14 mouse cellular contexts compared by ENCODE assay signal in the genomic region with DNA sequence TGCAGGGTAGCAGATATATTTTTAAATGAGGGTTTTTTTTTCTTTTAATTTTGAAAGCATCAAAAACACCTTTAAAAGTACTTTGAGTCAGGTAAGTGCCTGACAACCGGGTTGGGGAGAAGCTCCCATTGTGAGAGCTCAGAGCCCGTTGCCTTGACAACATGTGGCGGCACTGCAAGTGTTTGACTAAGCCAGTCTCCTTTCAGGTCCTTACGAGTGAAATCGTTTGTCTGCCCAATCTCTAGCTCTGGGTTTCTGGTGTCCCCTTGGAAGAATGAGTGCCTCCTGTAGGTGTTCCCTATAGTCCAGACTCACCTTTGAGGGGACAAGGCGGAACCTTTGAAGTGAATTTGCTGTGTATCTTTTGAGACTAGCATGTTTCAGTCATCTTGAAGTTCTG. TPM values are rescaled to one million over a fixed set of nuclear protein-coding genes. Genes with fewer than 3 reads are reported as not detected.
A peak's percentile ranks its signal among the peaks of the same experiment; 100 is the strongest.
DNase-seq lines count a peak whose midpoint lies in the region; ATAC-seq and TF ChIP-seq lines count a peak whose summit lies in the region.
"Had no signal": no experiment of that assay in that cellular context is flagged by ENCODE, and none has a peak within 500 bp of the region (broad histone marks: within the 10 kb centered on the region; RNA-seq: fewer than 3 reads in every experiment).

No protein-coding gene starts in this region.

- H3K9ac ChIP-seq in hindbrain, postnatal 0 days (replicated peaks; ENCODE audit: low read length), result no peak overlapping the region
- no peak overlapping the region for H3K9ac ChIP-seq in hindbrain, embryonic 16.5 days (ENCODE audit: low read depth, low read length)
- H3K9ac ChIP-seq: embryonic facial prominence, embryonic 13.5 days; limb, embryonic 13.5 days; liver, embryonic 15.5 days had no signal

- H3K27ac ChIP-seq in hindbrain, postnatal 0 days, result no peak overlapping the region
- no peak overlapping the region for H3K27ac ChIP-seq in hindbrain, embryonic 16.5 days (ENCODE audit: low read depth, low read length)
- H3K27ac ChIP-seq: embryonic facial prominence, embryonic 13.5 days; limb, embryonic 13.5 days; liver, embryonic 15.5 days had no signal

- no peaks in the 10 kb centered on the region; the same call in 1 of the 2 replicates for H3K36me3 ChIP-seq in hindbrain, postnatal 0 days (ENCODE audit: insufficient read depth, low read length)
- no peaks in the 10 kb centered on the region for H3K36me3 ChIP-seq in hindbrain, embryonic 16.5 days (ENCODE audit: control insufficient read depth, insufficient read depth, low read length)
- H3K36me3 ChIP-seq: limb, embryonic 13.5 days had no signal

- DNase-seq in hindbrain, postnatal 0 days (ENCODE audit: low spot score), result peak; percentile 51
- DNase-seq in ZHBTc4 (ENCODE audit: low read depth, low spot score), result peak; percentile 22
- DNase-seq in embryo, embryonic 10.5 days (ENCODE audit: low spot score), result peak; percentile 31
- DNase-seq in right cerebral cortex, postnatal 10 days (ENCODE audit: low spot score in 2 of 2), result peak; percentile 70 to 82
- DNase-seq in adrenal gland, adult 18-20 months (ENCODE audit: low spot score in 2 of 2), result no peak
- DNase-seq in thymus, adult 18-20 months, result no peak
- DNase-seq: adrenal gland, postnatal 25 days; cerebellum, postnatal 10 days; heart, postnatal 14 days had no signal

- H3K27me3 ChIP-seq in hindbrain, postnatal 0 days (ENCODE audit: insufficient read depth, low read length), result no peaks in the 10 kb centered on the region
- H3K27me3 ChIP-seq in hindbrain, embryonic 16.5 days (replicated peaks; ENCODE audit: control insufficient read depth, insufficient read depth, low read length), result no peaks in the 10 kb centered on the region
- H3K27me3 ChIP-seq: embryonic facial prominence, embryonic 13.5 days; limb, embryonic 13.5 days; liver, embryonic 15.5 days had no signal

- no peak for TF ChIP-seq CTCF in hindbrain, postnatal 0 days (IDR thresholded peaks at IDR 0.05; ENCODE audit: low read depth)

- H3K4me3 ChIP-seq in hindbrain, postnatal 0 days (ENCODE audit: low read length), result no peak overlapping the region
- no peak overlapping the region for H3K4me3 ChIP-seq in hindbrain, embryonic 16.5 days (ENCODE audit: low read length)
- H3K4me3 ChIP-seq: embryonic facial prominence, embryonic 13.5 days; limb, embryonic 13.5 days; liver, embryonic 15.5 days had no signal

- WGBS in hindbrain, postnatal 0 days, result 34% methylated on average over 6 of the region's 6 CpGs
- WGBS in hindbrain, embryonic 16.5 days, result 27% methylated on average over 6 of the region's 6 CpGs

- H3K9me3 ChIP-seq in hindbrain, postnatal 0 days (ENCODE audit: low read length), result no peaks in the 10 kb centered on the region
- no peaks in the 10 kb centered on the region for H3K9me3 ChIP-seq in hindbrain, embryonic 16.5 days (ENCODE audit: control insufficient read depth, low read length)
- H3K9me3 ChIP-seq: embryonic facial prominence, embryonic 13.5 days; limb, embryonic 13.5 days; liver, embryonic 15.5 days had no signal

- ATAC-seq in hindbrain, postnatal 0 days, result no peak
- no peak for ATAC-seq in hindbrain, embryonic 16.5 days
- ATAC-seq: inflammation-experienced regulatory T-cells, adult 6 months had no signal

- H3K4me2 ChIP-seq in hindbrain, postnatal 0 days (ENCODE audit: low read depth, low read length), result no peak overlapping the region
- H3K4me2 ChIP-seq in hindbrain, embryonic 16.5 days (ENCODE audit: low read length), result no peak overlapping the region
- H3K4me2 ChIP-seq: embryonic facial prominence, embryonic 13.5 days; limb, embryonic 13.5 days; liver, embryonic 15.5 days had no signal

- 0 out of 2 replicates have a peak, but pooled peaks cover 3% of the 10 kb centered on the region for H3K4me1 ChIP-seq in hindbrain, postnatal 0 days (ENCODE audit: insufficient read depth, low read length)
- no peaks in the 10 kb centered on the region for H3K4me1 ChIP-seq in hindbrain, embryonic 16.5 days (ENCODE audit: control insufficient read depth, insufficient read depth, low read depth, low read length)
- H3K4me1 ChIP-seq: embryonic facial prominence, embryonic 13.5 days; liver, embryonic 15.5 days had no signal

RNA-seq across cellular contexts. Expression of gene Lars2, which starts 31.0 kb away (rescaled TPM):
- 18.8 and 32.4 TPM in 2 replicates for total RNA-seq in hindbrain, postnatal 0 days (2014; rRNA removed)
- polyA plus RNA-seq in hindbrain, postnatal 0 days (2015; fragmentation: Nextera tagmentation; extraction: Ambion mirVana), result 956 and 1,072 TPM in 2 replicates
- 557 and 610 TPM in 2 replicates for polyA plus RNA-seq in hindbrain, embryonic 16.5 days (2015; fragmentation: Nextera tagmentation; extraction: Ambion mirVana)
- total RNA-seq in adrenal gland, adult 18-20 months (2021), result 10 to 100 TPM; 55.5 to 62.2 TPM

Comparison
In these comparisons a context has a peak if more than half of its experiments do, and no peak if none do; other contexts are left out.
1. DNase-seq: peak in hindbrain, postnatal 0 days (single experiment), ZHBTc4 (single experiment), embryo, embryonic 10.5 days (single experiment) and right cerebral cortex, postnatal 10 days (2 of 2); none in adrenal gland, adult 18-20 months (0 of 2) and thymus, adult 18-20 months (0 of 2).